Mouse (Mus musculus) limb, embryonic 14.5 days (tissue): Measurements from ENCODE around the gene Tmem151b. TPM values are rescaled to one million over a fixed set of nuclear protein-coding genes. Genes with fewer than 3 reads are reported as not detected.

Source experiments
- ATAC-seq: fragments of 200-750 bp; cut with Nextera tagmentation; 2 replicates; pipeline ENCODE4 v1.8.0; 2017; ENCODE audit warnings: low read depth, moderate number of reproducible peaks, moderate TSS enrichment; ENCODE audit not compliant: low FRiP score
- DNase-seq: peaks from one replicate; pipeline ENCODE4 v3.0.0-alpha.2; 2015; ENCODE audit warnings: low spot score
- H3K27ac ChIP-seq: fragments of 300-500 bp; sonication (generic); replicated peaks from 2 replicates; pipeline ENCODE4 v1.5.1; 2014; ENCODE audit warnings: low read depth, mild to moderate bottlenecking, low read length, moderate library complexity, mixed read lengths
- H3K27me3 ChIP-seq: fragments of 300-500 bp; sonication (generic); 2 replicates; pipeline ENCODE4 v1.6.1; 2014; ENCODE audit warnings: low read length, mixed read lengths; ENCODE audit not compliant: control insufficient read depth, insufficient read depth
- H3K36me3 ChIP-seq: fragments of 300-500 bp; sonication (generic); 2 replicates; pipeline ENCODE4 v1.6.1; 2014; ENCODE audit warnings: mild to moderate bottlenecking, low read length, moderate library complexity, mixed read lengths; ENCODE audit not compliant: control insufficient read depth, insufficient read depth
- H3K4me1 ChIP-seq: fragments of 300-500 bp; sonication (generic); 2 replicates; pipeline ENCODE4 v1.6.1; 2014; ENCODE audit warnings: antibody characterized with exemption, low read length, mixed read lengths; ENCODE audit not compliant: control insufficient read depth, insufficient read depth
- H3K4me2 ChIP-seq: fragments of 300-500 bp; sonication (generic); replicated peaks from 2 replicates; pipeline ENCODE4 v1.6.1; 2014; ENCODE audit warnings: low read depth, mild to moderate bottlenecking, low read length, moderate library complexity; ENCODE audit not compliant: severe bottlenecking
- H3K4me3 ChIP-seq: fragments of 300-500 bp; sonication (generic); replicated peaks from 2 replicates; pipeline ENCODE4 v1.5.1; 2014; ENCODE audit warnings: low read length
- H3K9ac ChIP-seq: fragments of 300-500 bp; sonication (generic); 2 replicates; pipeline ENCODE4 v1.6.1; 2014; ENCODE audit warnings: mild to moderate bottlenecking, low read depth, low read length, moderate library complexity; ENCODE audit not compliant: severe bottlenecking
- H3K9me3 ChIP-seq: fragments of 300-500 bp; sonication (generic); 2 replicates; pipeline ENCODE4 v1.6.1; 2016; ENCODE audit warnings: low read length; ENCODE audit not compliant: control insufficient read depth
- POLR2A ChIP-seq: fragments of 200-500 bp; IDR thresholded peaks from 2 replicates; pipeline ENCODE4 v1.8.0; 2012; ENCODE audit warnings: inconsistent platforms, mild to moderate bottlenecking, moderate library complexity, borderline replicate concordance; ENCODE audit not compliant: insufficient read depth, insufficient read length; ENCODE audit errors: extremely low read depth
- WGBS: fragments of 180-500 bp; shearing (Covaris S2); extraction: QIAGEN DNeasy Blood & Tissue Kit; methylation state at CpG from one replicate; pipeline ENCODE4 v1.1.7; 2014; 5-methylcytosine and 5-hydroxymethylcytosine counted together
- polyA plus RNA-seq, 2 experiments: library from polyadenylated mRNA; depleted of rRNA in 1 of 2; stranded (reverse) in 1 of 2; unstranded in 1 of 2; fragments of >200 nt; fragmentation: Nextera tagmentation in 1 of 2; extraction: Ambion mirVana in 1 of 2; gene quantifications; 2 replicates each; pipeline versions ENCODE4 v1.2.1 to v1.2.3; 2012 to 2014

The Tmem151b gene
- polyA plus RNA-seq, 2 experiments, result 2.9 to 6.1 TPM

DNA sequence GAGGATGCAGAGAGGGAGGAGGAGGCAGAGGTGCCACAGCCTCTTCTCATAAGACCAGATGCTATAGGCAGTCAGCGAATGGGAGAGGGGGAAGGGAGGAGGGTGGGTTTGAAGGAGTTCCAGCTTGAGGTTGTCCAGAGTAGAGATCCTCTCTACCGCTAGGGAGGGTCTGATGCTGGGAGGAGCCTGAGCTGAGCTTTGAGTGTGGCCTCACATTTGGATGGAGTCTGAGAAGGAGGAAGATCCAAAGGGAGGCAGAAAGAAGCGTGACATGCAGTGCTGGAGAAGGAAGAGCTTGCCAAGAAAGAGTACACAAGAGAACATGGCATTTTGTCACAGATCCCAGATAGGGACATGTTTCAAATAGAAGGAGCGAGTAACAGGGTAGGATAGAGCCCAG is 11.1 kb downstream of the Tmem151b start:
- 61% methylated on average over 4 of the region's 4 CpGs for WGBS
- H3K27me3 ChIP-seq, result peaks cover 14% of the 10 kb centered on the region

DNA sequence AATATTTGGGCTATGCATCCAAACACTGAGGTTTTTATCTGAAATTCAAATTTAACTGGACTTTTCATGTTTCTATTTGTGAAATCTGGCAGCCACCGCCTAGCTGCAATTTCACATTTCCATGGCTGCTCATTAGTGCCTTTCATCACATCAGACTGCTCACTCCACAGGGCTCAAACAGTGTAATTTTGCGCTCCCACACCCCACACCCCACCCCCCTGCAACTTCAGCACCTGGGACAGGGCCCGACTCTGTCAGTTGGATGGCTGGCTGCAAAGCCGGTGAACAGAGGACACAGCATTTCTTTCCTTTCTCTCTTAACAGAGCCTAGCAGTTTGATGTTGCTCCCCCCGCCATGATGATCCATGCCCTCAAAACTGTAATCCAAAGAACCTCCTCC is 13.2 kb downstream of the Tmem151b start:
- TF ChIP-seq POLR2A, result no peak
- Histone ChIP-seq H3K27ac (no peak overlapping the region), H3K27me3 (peaks cover 14% of the 10 kb centered on the region), H3K4me3 (no peak overlapping the region), H3K9ac (no peak overlapping the region), H3K36me3 (no peaks in the 10 kb centered on the region), H3K9me3 (no peaks in the 10 kb centered on the region), H3K4me2 (no peak overlapping the region), H3K4me1 (no peaks in the 10 kb centered on the region)
- DNase-seq (no peak), ATAC-seq (no peak)
- WGBS, result 11% methylated on average over 5 of the region's 5 CpGs

More for the DNA sequence above, 11.1 kb downstream of the Tmem151b start:
- H3K9me3 ChIP-seq, result no peaks in the 10 kb centered on the region
- TF ChIP-seq POLR2A, result no peak
- H3K36me3 ChIP-seq, result no peaks in the 10 kb centered on the region
- ATAC-seq (no peak), DNase-seq (no peak)
- no peak overlapping the region for H3K27ac ChIP-seq
- no peaks in the 10 kb centered on the region for H3K4me1 ChIP-seq
- no peak overlapping the region for H3K4me3 ChIP-seq
- H3K9ac ChIP-seq, result no peak overlapping the region
- no peak overlapping the region for H3K4me2 ChIP-seq

DNA sequence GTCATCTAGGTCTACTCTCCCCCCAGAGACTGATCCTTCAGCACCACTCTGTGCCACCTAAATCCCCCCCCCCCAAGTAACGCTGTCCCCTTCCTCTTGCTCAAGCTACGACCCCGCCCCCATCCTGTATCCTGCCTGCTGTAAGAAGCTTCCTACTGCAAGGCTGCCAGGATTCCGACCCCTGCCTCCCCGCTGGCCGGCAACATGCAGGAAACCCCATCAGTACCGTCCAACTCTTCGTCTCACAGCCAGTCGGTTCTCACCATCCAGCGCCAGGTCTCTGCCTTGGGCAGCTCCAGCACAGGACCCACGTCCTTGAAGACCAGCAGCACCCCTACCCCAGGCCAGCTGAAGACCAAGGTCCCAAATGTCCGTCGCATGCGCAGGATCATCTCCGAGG is 16.6 kb downstream of the Tmem151b start:
- 50% methylated on average over 15 of the region's 15 CpGs for WGBS
- H3K4me3 ChIP-seq, result no peak overlapping the region
- H3K27ac ChIP-seq, result no peak overlapping the region
- ATAC-seq (no peak), DNase-seq (no peak)
- H3K9ac ChIP-seq, result no peak overlapping the region
- no peak for TF ChIP-seq POLR2A
- H3K27me3 ChIP-seq, result peaks cover 31% of the 10 kb centered on the region
- no peaks in the 10 kb centered on the region for H3K9me3 ChIP-seq
- H3K4me1 ChIP-seq, result no peaks in the 10 kb centered on the region
- no peak overlapping the region for H3K4me2 ChIP-seq
- H3K36me3 ChIP-seq, result no peaks in the 10 kb centered on the region

DNA sequence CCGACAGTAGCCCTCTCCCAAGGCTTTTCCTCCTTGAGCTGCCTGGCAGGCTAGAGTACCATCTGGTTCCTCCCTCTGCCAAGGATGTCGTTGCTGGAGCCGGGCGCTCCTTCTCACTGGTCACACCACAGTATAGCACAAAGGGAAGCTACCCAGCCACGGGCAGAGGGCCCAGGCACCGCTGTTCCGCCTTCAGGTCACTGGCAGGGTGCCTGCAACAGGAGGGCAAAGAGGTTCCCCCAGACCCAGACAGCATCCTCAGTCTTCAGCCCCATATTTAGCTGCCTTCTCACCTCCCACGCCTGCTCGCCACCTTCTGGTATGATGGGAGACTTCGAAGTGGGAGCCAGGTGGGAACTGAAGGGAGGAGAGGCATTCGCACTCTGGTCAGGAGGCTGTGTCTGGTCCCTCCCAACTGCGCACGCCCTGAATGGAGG is 19.1 kb downstream of the Tmem151b start:
- H3K4me1 ChIP-seq, result no peaks in the 10 kb centered on the region
- H3K9ac ChIP-seq, result no peak overlapping the region
- WGBS, result 48% methylated on average over 13 of the region's 13 CpGs
- no peak overlapping the region for H3K4me3 ChIP-seq
- no peak for DNase-seq
- TF ChIP-seq POLR2A, result no peak
- no peak for ATAC-seq
- no peaks in the 10 kb centered on the region for H3K36me3 ChIP-seq
- no peak overlapping the region for H3K4me2 ChIP-seq
- H3K27me3 ChIP-seq, result peaks cover 24% of the 10 kb centered on the region
- H3K9me3 ChIP-seq, result no peaks in the 10 kb centered on the region
- H3K27ac ChIP-seq, result no peak overlapping the region

DNA sequence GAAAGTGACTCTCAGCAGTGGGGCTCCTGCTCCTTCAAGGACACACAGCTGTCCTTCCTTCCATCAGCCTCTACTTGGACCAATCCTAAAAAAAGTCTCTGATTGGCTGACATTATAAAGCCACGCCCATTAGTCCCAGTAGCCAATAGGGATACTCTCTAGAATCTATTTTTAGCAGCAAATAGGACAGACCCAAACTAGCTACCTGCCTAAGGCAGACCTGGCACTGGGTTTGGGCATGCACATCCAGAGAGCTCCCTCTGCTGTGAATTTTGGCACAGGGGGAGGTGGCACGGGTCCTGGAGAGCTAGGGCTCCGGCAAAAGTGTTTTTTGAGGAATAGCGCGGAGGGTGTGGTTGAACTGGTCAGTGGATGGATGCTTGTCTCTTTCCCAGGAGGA is 22.9 kb downstream of the Tmem151b start:
- Histone ChIP-seq H3K9me3 (no peaks in the 10 kb centered on the region), H3K27ac (no peak overlapping the region), H3K4me3 (no peak overlapping the region), H3K4me1 (peaks cover 5% of the 10 kb centered on the region; the same call in 1 of the 2 replicates), H3K9ac (no peak overlapping the region), H3K4me2 (no peak overlapping the region), H3K27me3 (peaks cover 17% of the 10 kb centered on the region), H3K36me3 (no peaks in the 10 kb centered on the region)
- ATAC-seq, result no peak
- no peak for TF ChIP-seq POLR2A
- DNase-seq, result no peak
- 20% methylated on average over 5 of the region's 5 CpGs for WGBS

DNA sequence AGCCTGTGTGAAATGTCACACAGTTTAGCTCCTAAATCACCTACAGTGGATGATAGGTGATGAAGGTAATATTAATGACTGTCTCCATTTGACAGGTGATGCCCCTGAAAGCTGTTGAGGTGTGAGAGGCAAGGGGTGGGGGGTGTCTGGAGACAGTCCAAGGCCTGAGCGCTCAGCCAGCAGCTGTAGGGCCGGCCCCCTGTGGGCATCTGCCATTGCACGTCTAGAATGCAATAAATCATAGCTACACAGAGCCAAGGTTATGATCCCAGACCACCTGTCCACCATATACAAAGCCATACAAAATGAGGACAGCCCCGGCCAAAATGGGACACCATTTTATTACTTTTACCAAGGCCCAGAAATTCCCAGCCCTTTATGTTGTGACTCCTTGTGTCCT is 24.5 kb downstream of the Tmem151b start:
- no peak overlapping the region for H3K9ac ChIP-seq
- no peak overlapping the region for H3K4me2 ChIP-seq
- H3K4me1 ChIP-seq, result peaks cover 5% of the 10 kb centered on the region; the same call in 1 of the 2 replicates
- no peak overlapping the region for H3K27ac ChIP-seq
- no peak for DNase-seq
- peaks cover 8% of the 10 kb centered on the region for H3K36me3 ChIP-seq
- WGBS, result 27% methylated on average over 4 of the region's 4 CpGs
- H3K9me3 ChIP-seq, result no peaks in the 10 kb centered on the region
- ATAC-seq, result no peak
- peaks cover 9% of the 10 kb centered on the region for H3K27me3 ChIP-seq
- TF ChIP-seq POLR2A, result no peak
- H3K4me3 ChIP-seq, result no peak overlapping the region
